Mouse (Mus musculus): ENCODE data around the gene Chchd10.
A peak's percentile ranks its signal among the peaks of the same experiment; 100 is the strongest.

Gene Chchd10

DNA sequence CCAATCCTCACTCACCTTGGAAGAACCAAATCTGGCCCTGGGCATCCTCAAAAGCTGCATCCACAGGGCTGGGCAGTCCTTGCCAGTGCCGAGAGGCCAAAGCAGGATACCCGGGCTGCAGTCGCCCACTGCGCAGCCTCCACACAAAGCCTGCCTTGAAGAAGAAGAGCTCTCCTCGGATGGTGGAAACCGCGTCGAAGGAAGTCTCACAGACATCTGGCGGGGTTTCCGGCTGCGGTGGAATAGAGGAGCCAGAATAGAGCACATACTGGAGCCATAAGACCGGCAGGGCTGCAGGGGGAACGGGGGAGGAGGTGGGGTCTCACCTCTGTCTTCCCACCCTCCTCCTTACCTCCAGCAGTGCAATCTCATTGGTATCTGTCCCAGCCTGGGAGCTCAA is 6.5 kb upstream of the Chchd10 start:
- no peak for DNase-seq

DNA sequence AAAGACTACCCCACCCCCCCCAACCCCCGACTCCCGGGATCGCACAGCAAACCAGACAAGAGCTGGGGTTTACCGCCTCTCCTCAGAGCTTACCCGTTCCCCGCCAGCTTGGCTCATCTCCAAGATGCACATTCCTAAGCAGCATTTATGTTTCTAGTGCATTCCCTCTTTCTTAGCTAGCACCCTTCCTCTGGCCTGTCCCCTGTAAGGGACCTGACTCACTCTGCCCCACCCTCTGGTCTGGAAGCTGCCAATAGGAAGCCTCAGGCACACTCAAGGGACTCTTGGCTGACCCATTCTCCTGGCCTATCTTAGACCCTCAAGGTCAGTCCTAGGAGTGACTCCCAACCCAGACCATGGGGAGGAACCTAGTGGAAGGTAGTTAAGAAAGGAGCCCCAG is 2.6 kb upstream of the Chchd10 start:
- DNase-seq = no peak

DNA sequence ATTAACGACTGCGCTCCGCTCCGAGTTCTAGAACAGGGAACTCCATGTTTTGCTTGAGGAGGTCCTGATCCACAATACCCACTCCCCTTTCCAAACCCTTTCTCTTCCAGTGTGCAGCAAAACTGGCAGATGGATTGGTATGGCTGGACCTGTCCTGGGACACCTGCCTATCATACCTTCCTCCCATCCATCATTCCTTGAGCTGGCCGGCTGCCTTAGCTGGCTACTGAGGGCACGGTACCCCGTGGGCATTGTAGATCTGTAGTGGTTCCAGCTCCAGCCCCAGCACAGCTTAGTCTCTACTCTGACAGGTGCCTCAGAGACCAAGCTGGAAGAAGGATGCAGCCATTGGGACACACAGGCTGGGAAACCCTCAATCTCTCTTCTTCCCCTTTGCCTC is 1.6 kb upstream of the Chchd10 start:
- no peak for DNase-seq

DNA sequence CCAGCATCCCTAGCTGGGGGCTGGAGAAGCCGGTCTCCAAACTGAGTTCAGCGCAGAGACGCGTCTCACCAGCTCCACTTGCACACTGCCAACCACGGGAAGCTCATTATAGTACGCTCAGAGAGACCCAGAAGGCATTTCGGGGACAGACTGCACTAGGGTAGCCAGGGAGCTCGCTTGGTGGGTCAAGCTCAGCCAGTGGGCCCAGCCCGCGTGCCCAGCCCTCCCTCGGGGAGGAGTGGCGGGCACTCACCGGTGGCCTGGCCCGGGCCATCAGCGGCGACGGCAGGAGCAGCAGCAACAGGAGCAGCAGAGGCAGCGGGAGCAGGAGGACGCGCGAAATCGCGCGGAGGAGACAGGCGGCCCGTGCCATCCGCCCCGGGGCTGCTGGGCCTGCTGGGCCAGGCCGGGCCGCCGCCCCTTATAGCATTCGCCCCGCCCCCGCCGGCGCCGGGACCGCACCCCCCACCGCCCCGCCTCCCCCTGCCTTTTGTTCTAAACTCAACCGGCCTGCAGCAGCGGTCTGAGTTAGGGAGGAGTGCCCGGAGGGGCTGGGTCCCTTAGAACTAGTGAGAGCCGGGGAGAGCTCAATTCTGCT is 750 bp upstream of the Chchd10 start:
- DNase-seq = no peak

DNA sequence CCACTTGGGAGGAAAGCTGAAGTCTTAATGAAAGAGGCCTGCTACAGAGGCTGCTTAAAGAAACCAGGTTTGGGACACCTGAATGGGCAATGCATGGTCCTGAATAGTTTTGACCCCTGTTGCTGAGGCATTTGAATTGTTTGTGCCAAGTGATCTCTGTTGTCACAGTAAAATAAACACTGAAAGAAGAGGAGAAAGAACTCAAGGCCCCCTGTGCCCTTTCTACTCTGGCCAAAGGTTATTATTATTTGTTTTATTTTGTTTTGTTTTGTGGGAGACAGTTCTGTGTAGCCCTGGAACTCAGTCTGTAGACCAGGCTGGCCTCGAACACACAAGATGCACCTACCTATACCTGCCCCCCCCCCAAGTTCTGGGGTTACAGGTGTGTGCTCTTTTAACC is 2.1 kb downstream of the Chchd10 start:
- no peak for DNase-seq

DNA sequence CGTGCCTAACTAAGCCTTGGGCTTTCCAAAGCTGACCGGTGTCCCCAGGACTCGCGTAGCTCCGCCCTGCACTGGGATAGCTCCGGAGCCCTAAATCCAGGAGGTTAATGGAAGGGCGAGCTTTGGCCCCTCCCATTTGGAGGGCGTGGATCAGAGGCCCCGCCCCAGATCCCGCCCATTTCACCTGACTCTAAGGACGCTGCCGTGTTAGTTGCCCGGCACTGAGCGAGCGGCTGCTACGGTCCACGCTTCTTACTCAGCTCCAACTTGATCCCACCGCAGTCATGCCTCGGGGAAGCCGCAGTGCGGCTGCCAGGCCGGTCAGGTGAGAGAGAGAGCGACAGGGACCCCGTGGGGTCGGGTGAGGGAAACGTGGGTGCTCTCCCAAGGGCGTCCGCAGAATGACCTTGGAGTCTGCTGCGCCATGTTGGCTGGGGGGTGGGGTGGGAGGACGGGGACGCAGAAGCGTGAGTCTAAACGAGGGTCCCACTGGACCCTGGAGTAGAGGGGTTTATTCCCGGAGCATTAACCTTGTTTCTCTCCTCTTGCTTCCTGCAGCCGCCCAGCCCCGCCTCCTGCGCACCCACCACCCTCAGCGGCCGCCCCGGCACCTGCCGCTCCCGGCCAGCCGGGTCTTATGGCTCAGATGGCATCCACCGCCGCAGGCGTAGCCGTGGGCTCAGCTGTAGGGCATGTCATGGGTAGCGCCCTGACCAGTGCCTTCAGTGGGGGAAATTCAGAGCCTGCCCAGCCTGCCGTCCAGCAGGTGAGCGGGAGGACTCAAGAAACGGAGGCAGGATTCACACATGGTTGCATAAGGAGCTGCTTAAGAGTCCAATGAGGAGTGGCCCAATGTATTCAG is 3.0 kb downstream of the Chchd10 start, which contains the start of gene Mmp11:
Gene Mmp11, minus strand, starts transcription at position 817 of the 862 bp plus-strand sequence.
- DNase-seq = peak; percentile 84

DNA sequence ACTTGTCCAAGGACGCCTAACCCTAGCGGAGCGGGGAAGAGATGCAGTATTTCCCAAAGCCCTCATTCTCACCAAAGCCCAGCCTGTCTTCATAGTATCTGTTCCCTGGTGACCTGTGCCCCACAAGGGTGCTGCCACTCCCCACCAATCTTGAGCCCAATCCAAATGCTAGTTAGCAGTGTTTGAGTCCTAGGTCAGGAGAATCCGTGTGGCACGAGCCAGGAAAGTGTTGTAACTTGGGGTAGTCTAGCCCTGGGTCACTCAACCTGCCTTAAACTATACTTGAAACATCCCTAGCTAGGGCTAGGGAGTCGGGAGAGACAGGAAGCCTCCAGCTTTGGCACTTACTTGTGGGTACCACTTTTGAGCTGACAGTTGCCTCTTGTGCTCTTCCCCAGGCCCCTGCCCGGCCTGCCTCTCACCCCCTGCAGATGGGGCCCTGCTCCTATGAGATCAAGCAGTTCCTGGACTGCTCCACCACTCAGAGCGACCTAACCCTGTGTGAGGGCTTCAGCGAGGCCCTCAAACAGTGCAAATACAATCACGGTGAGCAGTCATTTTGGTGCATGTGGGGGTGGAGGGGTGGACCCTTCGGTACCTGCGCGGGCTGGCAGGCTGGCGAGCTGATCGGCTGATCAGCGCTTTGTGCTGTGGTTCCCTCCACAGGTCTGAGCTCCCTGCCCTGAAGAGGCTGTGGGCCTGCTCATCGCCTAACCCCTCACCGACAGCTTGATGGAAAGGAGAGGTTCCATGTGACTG is 4.2 kb downstream of the Chchd10 start:
- DNase-seq = no peak

DNA sequence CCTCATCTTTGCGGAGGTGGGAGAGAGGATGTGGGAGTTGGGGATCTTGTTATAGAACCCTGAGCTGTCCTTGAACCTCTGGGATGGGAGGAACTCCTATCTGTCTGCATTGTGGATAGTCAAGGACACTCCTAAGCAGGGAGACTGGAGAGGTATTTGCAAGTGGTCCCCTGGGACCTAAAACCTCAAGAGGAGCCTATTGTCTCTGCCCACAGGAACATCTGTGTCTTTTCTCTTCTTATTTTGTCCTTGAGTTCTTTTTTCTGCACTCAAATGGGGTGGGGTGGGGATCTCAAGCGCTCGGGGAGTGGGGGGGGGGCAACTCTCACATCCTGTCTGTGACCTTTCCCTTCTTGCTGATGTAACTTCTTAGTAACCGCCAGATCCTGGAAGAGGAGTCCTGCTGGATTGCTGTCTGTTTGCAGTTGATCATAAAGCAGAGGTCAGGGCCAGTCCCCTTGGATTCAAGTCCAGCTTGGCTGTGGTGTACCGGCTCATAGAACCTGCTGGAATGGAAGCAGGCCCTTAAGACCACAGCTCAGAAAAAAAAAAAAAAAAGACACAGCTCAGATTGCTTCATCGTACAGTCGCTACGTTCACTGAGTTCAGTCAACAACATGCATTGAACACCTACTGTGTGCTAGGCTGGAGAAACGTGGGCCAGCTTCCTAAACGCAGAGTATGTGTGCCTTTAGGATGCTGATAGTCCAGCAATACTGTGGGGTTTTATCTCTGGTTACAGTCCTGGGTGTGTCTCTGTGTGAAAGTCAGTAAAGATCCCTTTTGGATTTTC is 5.1 kb downstream of the Chchd10 start:
- no peak for DNase-seq

DNA sequence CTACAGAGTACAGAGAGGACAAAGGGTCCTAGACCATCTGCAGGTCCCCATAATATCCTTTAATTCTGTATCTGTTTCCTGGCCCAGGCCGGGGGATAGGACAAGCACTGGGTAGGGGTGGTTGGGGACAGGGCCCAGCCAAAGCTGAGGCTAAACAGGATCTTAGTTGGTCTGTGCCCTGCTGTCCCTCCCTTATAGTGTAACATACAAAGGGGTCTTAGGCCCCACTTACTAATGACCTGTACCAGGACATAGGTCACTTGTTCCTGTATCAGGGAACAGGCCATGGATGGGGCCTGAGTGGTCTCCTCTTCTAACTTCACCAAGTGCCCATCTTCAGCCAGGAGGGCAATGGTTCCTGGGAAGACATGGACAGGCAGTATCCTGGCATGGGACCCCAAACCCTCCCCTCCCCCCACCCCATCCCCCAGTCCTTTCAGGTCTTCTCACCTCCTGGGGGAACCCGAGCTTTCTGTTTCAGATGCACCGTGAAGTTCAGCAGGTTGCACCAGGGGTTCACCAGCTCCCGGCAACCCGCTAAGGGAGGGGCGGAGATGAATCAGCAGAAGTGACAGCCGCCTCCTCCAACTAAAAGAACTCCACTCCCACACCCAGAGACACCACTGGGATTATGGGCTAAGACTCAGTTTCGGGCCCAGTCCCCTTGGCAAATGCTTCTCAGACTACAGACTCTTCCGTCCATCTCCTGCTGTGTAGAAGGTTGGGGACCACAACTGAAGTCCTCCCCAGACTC is 6.7 kb downstream of the Chchd10 start:
- DNase-seq = no peak

DNA sequence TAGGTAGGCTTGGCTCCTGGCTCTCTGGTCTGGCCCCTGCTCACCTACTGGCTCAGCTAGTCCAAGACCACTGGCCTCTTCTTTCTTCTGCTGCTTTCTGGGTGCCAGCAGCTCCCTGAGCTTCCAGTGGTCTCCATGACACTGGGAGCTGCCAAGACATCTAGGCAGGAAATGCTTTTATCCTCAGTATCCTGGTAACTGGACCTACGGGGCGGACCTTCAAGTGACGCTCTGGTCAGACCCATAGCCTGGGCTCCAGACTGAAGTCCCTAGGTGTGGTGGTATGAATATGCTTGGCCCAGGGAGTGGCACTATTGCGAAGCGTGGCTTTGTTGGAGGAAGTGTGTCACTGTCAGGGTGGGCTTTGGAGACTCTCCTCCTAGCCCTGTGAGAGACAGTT is 7.6 kb downstream of the Chchd10 start, which contains the start of gene Gm867:
Gene Gm867, minus strand, starts transcription at position 153 of the 400 bp plus-strand sequence.
- no peak for DNase-seq

DNA sequence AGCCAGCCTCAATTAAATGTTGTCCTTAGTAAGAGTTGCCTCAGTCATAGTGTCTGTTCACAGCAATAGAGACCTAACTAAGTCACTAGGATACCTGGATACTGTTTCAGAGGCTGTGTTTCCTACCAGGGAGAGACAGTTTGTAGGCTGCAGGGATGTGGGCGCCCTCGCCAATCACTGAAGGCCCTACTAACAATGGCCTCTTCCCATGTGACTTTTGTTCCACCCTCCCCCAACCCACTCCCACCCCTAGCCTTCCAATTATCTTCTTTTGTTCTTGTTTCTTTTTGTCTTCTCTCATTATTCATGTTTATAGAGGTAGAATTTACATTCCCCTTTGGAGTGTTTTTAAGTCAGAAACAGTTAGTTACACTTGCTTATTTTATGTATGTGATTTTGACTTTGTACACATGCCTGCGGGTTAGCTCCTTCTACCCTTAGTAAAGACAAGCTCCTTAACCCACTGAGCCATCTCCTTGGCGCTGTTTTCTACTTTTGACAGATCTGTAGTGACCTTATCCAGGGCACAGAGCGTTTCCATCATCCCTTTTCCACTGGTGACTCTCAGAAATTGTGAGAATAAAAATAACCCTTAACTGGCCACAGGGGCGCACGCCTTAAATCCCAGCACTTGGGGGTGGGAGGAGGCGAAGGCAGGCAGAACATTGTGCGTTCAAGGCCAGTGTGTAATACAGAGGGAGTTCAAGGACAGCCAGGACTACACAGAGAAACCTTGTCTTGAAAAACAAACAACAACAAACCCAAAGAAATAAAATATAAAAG is 8.3 kb downstream of the Chchd10 start:
- DNase-seq = no peak

DNA sequence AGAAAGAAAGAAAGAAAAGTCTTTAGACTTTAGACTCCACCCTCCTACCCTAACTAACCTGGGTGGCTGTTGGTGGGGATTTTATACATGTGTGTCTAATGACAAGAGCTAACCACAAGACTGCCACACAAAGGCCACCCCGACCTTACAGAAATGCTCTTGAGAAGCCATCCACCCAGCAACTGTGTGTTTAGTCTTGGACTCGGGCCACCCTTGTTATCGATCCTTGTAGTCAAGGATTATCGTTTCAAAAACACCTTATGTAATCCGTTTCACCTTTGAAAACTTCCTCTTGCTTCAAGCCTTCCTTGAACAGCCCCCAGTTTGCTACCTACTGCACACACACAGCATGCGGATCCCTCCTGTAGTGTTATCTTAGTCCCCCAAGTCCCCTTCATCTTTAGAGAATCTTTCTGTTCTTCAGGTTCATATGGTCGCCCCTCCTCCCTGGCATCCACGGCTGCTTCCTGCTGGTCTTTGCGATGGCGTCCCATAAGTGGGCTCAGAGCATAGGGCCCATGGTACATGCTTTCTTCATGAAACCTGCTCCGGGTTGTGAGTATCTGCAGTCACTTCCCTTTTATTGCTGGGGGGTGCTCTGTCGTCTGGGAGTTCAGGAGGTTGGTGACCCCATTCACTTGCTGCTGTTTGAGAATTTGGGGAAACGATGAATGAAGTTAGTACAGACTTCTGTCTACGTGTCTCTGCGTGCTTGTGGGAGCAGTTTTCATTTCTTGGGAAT is 10.0 kb downstream of the Chchd10 start, which contains the start of gene Vpreb3:
Gene Vpreb3, plus strand, starts transcription at position 322 of the 742 bp plus-strand sequence.
- DNase-seq = no peak

DNA sequence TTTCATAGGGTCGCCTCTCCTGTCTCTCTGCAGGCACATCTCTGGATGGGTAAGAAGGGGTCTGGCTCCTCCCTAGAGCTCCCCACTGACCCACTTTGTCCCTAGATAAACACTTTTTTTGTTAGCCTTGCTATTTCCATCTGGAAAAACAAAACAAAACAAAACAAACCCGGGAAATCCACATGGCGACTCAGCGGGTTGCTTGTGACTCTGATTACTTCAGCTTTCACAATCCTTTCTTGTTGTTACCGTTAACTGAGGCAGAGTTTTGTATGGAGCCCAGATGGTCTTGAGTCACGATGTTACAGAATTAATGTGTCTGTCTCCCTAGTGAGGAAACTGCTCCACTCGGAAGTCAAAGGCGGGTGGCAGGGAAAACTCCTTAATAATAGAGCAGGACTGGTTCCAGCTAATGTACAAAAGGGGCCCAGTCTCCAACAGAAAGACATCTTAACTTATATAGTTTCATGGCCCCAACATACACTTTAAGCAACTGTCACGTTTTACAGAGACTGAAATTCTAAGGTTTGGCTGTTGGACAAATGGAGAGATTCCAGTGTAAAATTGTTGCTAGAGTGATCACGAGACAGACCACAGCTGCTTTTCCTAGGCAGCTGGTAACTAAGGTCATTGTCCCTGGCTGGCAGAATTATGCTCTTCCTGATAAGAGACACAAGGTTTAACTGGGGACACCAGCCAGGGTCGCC is 11.3 kb downstream of the Chchd10 start:
- no peak for DNase-seq

DNA sequence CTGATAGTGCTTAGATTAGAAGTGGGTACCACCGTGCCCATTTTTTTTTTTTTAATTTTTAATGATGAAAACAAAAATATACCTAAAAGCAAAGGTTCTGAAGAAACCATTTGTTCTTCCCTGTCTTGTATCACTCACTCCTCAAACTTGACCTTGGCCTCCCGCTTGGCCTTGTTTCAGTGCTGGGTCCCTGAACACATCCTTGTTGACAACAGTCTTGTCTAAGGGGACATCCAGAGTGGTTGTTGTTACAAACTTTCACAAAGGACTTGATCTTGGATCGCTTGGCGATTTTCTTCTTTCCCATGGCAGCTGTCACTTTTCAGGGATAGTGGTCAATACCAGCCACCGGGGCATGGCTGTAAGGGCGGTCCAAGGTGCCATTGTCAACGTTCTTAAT is 12.3 kb downstream of the Chchd10 start:
- no peak for DNase-seq

DNA sequence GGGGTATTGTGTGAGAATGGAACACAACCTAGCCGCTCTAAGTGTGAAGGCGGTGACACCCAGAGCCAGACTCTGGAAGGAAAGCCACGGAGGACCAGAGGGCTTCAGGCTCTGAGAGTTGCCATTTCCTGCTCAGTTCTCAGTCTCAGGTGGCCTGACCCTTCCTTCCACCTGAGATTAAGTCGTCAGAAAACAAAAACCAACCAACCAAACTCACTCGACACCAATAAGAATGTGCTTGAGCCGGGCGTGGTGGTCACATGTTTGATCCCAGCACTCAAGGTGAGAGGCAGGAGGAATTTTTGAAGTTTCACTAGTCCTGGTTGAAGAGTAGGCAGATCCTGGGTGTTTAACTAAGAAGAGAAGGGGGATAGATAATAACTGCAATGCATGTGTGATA is 13.0 kb downstream of the Chchd10 start:
- no peak for DNase-seq

DNA sequence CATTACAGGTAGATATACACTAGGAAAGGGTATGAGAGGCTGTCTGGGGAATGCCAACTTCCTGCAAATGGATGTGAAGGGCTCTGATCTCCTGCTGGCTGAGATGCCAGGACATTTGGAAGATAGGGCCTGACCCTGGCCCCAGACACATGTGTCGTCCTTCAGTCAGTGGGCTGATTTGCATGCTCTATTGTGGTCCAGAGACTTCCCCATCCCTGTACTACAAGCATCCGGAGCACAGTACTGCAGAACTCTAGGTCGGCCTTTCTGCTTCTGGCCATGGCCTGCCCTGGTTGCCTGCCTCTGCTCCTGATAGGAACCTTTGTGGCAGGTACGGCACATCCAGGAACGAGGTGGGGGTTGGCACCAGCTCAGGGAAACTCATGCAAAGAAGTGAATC is 15.1 kb downstream of the Chchd10 start:
- DNase-seq = no peak

DNA sequence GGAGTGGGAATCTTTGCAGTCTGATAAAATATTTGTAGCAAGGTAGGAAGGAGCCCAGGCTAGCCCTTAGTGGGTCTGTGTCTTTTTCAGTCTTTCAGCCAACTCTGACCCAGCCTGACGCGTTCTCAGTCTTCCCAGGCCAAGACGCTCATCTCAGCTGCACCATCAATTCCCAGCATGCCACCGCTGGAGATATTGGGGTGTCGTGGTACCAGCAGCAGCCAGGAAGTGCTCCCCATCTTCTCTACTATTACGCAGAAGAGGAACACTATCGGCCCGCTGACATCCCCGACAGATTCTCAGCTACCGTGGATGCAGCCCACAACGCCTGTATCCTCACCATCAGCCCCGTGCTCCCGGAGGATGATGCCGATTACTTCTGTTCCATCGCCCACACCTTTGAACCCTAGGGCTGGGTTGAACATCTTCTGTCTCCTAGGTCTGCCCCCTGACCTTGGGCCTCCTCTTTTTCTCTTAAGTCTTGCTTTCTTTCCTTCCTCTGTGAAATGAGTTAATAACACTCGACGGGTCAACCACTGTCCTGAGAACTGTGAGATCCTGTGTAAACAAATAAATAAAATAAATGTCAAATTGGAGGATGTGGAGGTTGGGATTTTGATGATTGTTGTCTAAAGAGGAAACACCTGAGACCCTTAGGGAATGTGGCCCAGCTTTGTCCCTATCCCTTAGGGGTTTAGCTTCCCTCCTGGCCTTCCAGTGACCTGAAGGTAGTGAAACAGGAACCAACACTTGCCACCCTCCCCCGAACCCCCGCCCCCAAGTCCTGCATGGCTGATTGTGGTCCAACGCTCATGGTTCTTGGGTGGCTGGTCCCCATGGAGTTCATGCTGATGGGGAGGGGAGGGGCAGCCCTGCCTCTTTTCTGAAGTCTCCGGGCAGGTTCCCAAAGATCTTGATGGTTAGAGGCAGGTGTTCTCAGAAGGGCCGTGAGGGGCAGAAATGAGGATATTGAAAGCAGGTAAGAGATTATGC is 16.4 kb downstream of the Chchd10 start:
- no peak for DNase-seq

DNA sequence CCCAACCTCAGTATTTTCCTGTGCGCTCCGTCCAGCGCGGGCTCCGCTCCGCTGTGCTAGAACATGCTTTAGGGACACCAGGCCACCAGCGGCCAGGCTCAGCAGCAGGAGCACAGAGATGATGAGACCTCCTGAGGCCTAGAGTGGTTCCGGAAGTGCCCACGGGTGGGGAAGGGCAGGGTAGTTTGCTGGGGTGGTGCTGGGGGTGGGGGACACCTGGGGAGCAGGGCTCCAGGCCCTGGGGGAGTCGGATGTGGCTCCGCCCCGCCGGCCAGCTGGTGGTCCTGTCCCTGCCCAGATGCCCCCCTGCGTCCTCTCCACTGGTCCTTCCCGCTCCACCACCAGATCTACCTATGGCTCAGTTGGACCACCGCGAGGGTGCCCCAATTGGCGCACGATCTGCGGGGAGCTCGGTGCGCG is 17.9 kb downstream of the Chchd10 start:
- DNase-seq = no peak

Data from cerebellum, adult 8-10 months (tissue).